Mouse (Mus musculus) 3134 (cell line): ENCODE data around the gene Pole4.

Source experiments
- DNase-seq: peaks from one replicate; pipeline ENCODE4 v3.0.0-alpha.2; 2011; ENCODE audit warnings: low spot score; ENCODE audit not compliant: insufficient read length; ENCODE audit errors: extremely low read depth

Gene Pole4

GRCm38 (mm10) chr6:82705221-82705620 lies at the start of gene Pole4:
Gene Pole4 (minus strand): TSS chr6:82705365.
- no peak for DNase-seq

GRCm38 (mm10) chr6:82754769-82755168 lies 49.6 kb upstream of the Pole4 start:
- DNase-seq, result no peak

GRCm38 (mm10) chr6:82753638-82754361 lies 48.6 kb upstream of the Pole4 start:
- no peak for DNase-seq

DNA sequence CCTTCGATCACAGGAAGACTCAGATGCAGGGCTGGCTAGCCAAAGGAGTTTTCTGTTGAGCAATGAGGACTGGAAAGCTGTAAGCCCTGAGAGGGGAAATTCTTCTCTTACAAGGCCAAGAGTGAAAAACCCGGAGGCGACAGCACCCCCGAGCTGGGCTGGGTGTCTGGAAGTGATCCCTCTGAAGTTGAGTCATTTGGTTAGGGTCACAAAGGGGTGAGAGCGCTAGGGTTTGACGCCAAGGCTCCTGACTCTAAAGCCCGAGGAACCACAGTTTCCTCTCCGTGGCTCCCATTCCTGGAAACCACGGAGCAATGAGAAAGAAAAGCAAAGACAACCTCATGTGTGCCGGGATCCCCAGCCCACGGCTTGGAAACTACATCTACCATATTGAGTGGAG lies 47.9 kb upstream of the Pole4 start:
- peak; percentile 67 for DNase-seq

- DNase-seq, result peak; percentile 48
Observed at GRCm38 (mm10) chr6:82751791-82752190, 46.6 kb upstream of the Pole4 start.

GRCm38 (mm10) chr6:82751031-82751430 lies 45.9 kb upstream of the Pole4 start:
- DNase-seq, result no peak

DNA sequence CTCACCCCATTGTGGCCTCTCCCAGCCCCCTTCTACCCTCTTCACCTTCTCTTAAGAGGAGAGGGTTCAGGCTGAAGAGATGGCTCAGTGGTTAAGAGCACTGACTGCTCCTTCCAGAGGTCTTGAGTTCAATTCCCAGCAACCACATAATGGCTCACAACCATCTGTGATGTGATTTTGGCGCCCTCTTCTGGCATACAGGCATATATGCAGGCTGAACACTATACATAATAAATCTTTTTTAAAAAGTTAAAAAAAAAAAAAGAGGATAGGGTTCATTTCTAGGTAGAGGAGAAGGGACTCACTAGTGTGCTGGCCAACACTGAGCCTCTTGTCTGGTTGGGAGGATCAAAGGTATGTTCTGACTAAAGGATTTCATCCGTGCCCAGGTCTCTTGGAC lies 44.9 kb upstream of the Pole4 start:
- DNase-seq, result no peak

DNA sequence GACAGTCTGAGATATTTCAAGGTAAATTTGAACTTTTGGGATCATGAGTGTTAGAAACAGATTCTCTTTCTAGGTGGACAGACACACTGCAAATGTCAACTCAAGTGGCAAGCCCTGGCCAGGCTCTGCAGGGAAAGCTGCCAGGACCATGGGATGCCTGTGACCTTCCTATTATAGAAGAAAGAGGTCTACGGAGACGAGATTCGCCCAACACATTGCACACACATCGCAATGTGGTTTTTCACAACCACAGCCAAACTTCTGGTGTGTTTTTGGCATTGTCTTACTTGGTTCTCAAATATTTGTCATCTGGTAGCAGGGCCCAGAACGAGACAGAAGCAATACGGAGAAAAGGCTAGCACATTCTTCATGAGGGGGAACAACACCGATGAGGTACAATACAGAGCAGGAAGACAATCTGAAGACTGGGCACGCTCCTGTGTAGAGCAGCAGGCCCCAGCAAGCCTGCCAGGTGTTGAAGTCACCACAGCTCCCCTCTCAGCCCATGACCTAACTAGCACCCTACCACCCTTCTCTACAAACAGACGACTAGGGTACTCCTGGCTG lies 43.0 kb upstream of the Pole4 start:
- DNase-seq, result no peak

GRCm38 (mm10) chr6:82747085-82747484 lies 41.9 kb upstream of the Pole4 start:
- DNase-seq, result no peak

- DNase-seq, result no peak
Observed at GRCm38 (mm10) chr6:82744553-82744952, 39.4 kb upstream of the Pole4 start.

GRCm38 (mm10) chr6:82741518-82741880 lies 36.3 kb upstream of the Pole4 start:
- DNase-seq, result no peak

DNA sequence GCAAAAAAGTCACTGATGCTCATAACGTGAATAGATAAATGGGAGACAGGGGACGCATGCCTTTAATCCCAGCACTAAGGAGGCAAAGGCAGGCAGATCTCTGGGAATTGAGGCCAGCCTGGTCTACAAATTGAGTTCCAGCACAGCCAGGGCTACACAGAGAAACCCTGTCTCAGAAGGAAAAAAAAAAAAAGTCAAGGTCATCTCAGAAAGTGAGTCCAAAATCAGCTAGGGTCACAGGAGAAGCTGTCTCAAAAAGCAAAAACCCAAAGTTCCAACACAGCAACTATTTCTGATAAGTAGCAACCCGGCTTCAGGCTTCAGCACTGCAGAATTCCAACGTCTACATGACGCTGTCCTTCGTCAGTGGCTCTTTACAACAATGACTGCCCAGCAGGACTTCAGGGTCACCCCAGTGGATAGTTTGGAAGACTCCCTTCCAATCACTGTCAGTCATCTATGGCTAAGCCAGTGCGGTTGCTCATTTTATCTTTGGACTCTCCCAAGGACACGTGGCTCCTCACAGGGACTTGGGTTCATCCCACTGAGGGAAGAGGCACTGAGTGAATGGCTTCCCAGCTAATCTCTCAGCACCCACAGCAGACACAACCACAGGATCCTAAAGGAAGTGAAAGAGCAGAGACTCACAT lies 35.8 kb upstream of the Pole4 start:
- no peak for DNase-seq

DNA sequence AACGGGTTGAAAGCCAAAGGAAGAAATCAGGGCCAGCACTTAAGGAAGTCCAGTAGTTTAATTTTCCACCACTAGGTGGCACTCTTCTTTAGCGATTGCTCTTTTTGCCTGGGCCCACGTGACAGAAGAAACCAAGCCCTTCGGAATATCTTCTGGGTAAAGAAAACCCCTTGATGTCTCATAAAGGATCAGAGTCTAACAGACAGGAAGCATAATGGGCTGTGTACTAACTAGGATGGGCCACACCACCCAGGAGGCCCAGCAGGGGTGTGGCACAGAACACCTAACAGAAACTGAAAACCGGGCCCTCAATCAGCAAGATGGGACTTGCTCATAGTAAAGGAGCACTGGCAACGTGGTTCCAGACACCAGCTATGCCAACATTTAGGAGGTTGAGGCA lies 35.1 kb upstream of the Pole4 start:
- peak; percentile 58 for DNase-seq

- DNase-seq, result no peak
Observed at GRCm38 (mm10) chr6:82737634-82738540, 32.7 kb upstream of the Pole4 start.

DNA sequence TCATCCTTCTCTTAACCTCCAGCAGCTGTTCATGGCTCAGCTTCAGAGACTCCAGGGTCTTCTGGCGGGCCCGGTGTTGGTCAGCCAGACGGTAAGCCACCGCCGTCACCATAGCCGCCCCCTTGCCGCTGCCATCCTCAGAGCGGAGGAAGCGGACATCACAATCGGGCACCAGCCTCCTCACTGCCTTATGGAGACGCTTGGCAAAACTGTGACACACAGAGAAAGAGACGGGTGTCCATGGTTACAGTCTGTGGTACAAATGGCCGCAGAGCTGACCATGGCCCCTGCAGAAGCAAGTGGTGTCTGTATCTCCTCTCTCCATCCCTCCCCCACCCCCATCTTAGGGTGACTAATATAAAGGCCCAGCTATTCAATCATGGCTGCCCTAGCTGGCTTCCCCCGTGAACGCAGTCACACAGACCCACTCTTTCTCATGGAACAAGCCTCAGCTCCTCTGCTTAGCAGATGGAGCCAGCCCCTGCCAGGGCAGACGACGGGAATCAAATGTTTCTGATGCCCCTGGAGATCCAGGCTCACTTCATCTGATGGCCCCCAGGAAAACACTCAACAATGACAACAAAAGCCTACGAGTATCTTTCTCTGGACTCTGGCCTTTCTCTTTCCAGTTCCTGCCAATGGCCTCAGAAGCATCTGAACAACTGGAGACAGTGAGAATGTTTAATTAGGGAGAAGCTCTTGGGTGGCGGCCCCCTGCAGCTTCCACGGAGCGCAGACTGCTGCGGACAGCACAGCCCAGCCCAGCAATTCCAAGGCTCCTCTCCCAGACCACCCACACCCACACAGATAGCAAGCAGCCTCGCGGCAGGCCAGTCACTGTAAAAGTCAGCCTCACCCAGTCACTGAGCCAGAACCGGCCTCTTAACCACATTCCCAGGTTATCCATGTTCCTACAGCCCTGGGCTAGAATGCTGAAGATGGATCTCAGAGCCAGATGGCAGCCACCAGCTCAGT lies 31.7 kb upstream of the Pole4 start:
- no peak for DNase-seq

DNA sequence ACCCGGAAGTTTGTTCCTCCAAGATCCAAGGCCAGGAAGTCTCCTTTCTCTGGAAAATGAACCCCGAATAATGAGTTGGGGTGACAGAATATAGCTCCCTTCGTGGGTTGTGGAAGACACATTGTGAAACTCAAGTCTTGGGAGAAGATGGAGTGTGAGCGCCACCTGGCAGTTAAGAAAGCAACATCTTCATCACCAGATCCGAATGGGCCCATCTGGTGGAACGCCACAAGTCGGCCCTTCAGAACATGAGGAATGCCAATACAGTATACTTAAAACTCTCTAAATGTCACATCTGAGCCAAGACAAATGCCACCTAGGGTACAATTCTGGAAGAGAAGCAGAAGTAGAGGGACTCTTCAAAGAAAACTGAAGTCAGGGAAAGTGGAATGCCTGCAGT lies 30.2 kb upstream of the Pole4 start:
- no peak for DNase-seq

- no peak for DNase-seq
Observed at GRCm38 (mm10) chr6:82728635-82729034, 23.5 kb upstream of the Pole4 start.

GRCm38 (mm10) chr6:82727206-82727605 lies 22.0 kb upstream of the Pole4 start:
- no peak for DNase-seq

DNA sequence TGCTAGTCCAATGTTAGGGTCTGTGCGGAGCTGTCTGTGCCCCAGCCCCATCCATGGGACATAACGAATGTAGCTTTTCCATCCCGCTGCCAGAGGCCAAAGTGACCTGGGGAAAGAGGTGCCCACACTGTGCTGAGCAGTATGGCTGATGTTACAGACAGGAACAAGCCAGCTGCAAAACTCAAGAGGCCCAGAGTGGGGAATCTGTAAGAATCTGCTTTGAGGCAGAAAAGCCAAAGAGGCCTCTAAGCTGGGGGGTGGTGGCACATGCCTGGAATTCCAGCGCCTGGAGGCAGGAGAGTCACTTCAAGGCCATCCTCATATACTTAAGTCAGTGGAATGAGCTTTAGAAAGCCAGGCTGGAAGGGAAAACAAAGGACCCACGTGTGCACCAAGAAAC lies 18.2 kb upstream of the Pole4 start:
- no peak for DNase-seq

- peak; percentile 50 for DNase-seq
Observed at GRCm38 (mm10) chr6:82716126-82716525, 11.0 kb upstream of the Pole4 start.
